ENCODE assay signal across 16 mouse cellular contexts in genomic region chr11:26108647-26109046, GRCm38 (mm10).
DNase-seq lines count a peak whose midpoint lies in the region; ATAC-seq and TF ChIP-seq lines count a peak whose summit lies in the region.
"Had no signal": no experiment of that assay in that cellular context is flagged by ENCODE, and none has a peak within 500 bp of the region (broad histone marks: within the 10 kb centered on the region; RNA-seq: fewer than 3 reads in every experiment).

No protein-coding gene starts in this region.

- H3K4me1 ChIP-seq in hindbrain, embryonic 14.5 days (replicated peaks; ENCODE audit: control insufficient read depth, insufficient read depth, low read length): peaks cover 4% of the 10 kb centered on the region; the same call in 1 of the 2 replicates
- peaks cover 5% of the 10 kb centered on the region; the same call in 1 of the 2 replicates for H3K4me1 ChIP-seq in hindbrain, embryonic 13.5 days (replicated peaks)
- H3K4me1 ChIP-seq in forebrain, embryonic 13.5 days: peaks cover 29% of the 10 kb centered on the region
- H3K4me1 ChIP-seq in liver, postnatal 0 days (ENCODE audit: insufficient read depth): no peaks in the 10 kb centered on the region
- H3K4me1 ChIP-seq: heart, embryonic 10.5 days; stomach, embryonic 15.5 days had no signal

- TF ChIP-seq EP300 in liver, postnatal 0 days (IDR thresholded peaks at IDR 0.05; ENCODE audit: low read depth): no peak

- H3K4me2 ChIP-seq in hindbrain, embryonic 14.5 days (replicated peaks): no peak overlapping the region
- H3K4me2 ChIP-seq in hindbrain, embryonic 13.5 days: no peak overlapping the region
- no peak overlapping the region for H3K4me2 ChIP-seq in forebrain, embryonic 13.5 days
- H3K4me2 ChIP-seq in liver, postnatal 0 days (ENCODE audit: low read depth, low read length): no peak overlapping the region
- H3K4me2 ChIP-seq: stomach, embryonic 15.5 days had no signal

- no peak for TF ChIP-seq POLR2A in brain, embryonic 14.5 days (IDR thresholded peaks at IDR 0.05; ENCODE audit: borderline replicate concordance, extremely low read depth, insufficient read depth, insufficient read length, poor library complexity, severe bottlenecking)

- H3K4me3 ChIP-seq in hindbrain, embryonic 14.5 days (replicated peaks; ENCODE audit: low read length): no peak overlapping the region
- no peak overlapping the region for H3K4me3 ChIP-seq in hindbrain, embryonic 13.5 days
- no peak overlapping the region for H3K4me3 ChIP-seq in forebrain, embryonic 13.5 days
- H3K4me3 ChIP-seq in liver, postnatal 0 days (ENCODE audit: low read depth, low read length): no peak overlapping the region
- H3K4me3 ChIP-seq: heart, embryonic 10.5 days; stomach, embryonic 15.5 days had no signal

- no peak overlapping the region for H3K27ac ChIP-seq in hindbrain, embryonic 14.5 days
- no peak overlapping the region for H3K27ac ChIP-seq in hindbrain, embryonic 13.5 days
- H3K27ac ChIP-seq in forebrain, embryonic 13.5 days: no peak overlapping the region
- H3K27ac ChIP-seq in liver, postnatal 0 days (ENCODE audit: low read depth): no peak overlapping the region
- H3K27ac ChIP-seq: heart, embryonic 10.5 days; stomach, embryonic 15.5 days had no signal

- no peaks in the 10 kb centered on the region for H3K9me3 ChIP-seq in hindbrain, embryonic 14.5 days (ENCODE audit: control insufficient read depth, low read length)
- H3K9me3 ChIP-seq in hindbrain, embryonic 13.5 days: no peaks in the 10 kb centered on the region
- H3K9me3 ChIP-seq in forebrain, embryonic 13.5 days (replicated peaks): no peaks in the 10 kb centered on the region
- H3K9me3 ChIP-seq in liver, postnatal 0 days (ENCODE audit: low read length): no peaks in the 10 kb centered on the region
- H3K9me3 ChIP-seq: heart, embryonic 10.5 days; stomach, embryonic 15.5 days had no signal

- no peaks in the 10 kb centered on the region for H3K27me3 ChIP-seq in hindbrain, embryonic 14.5 days (ENCODE audit: control insufficient read depth, insufficient read depth, low read length)
- no peaks in the 10 kb centered on the region for H3K27me3 ChIP-seq in hindbrain, embryonic 13.5 days
- H3K27me3 ChIP-seq in forebrain, embryonic 13.5 days: no peaks in the 10 kb centered on the region
- no peaks in the 10 kb centered on the region for H3K27me3 ChIP-seq in liver, postnatal 0 days (ENCODE audit: insufficient read depth, low read length)
- H3K27me3 ChIP-seq: stomach, embryonic 15.5 days had no signal

- no peak for TF ChIP-seq CTCF in brain, embryonic 14.5 days (IDR thresholded peaks at IDR 0.05; ENCODE audit: borderline replicate concordance, extremely low read depth, insufficient read depth, insufficient read length)
- TF ChIP-seq CTCF in liver, postnatal 0 days (IDR thresholded peaks at IDR 0.05; ENCODE audit: low read depth): no peak

- H3K36me3 ChIP-seq in hindbrain, embryonic 14.5 days (replicated peaks; ENCODE audit: control insufficient read depth, insufficient read depth): no peaks in the 10 kb centered on the region
- H3K36me3 ChIP-seq in hindbrain, embryonic 13.5 days: no peaks in the 10 kb centered on the region
- H3K36me3 ChIP-seq in forebrain, embryonic 13.5 days (ENCODE audit: poor library complexity, severe bottlenecking): no peaks in the 10 kb centered on the region
- H3K36me3 ChIP-seq in liver, postnatal 0 days (replicated peaks; ENCODE audit: insufficient read depth, low read length): no peaks in the 10 kb centered on the region
- H3K36me3 ChIP-seq: heart, embryonic 10.5 days; stomach, embryonic 15.5 days had no signal

- DNase-seq in hindbrain, embryonic 14.5 days (ENCODE audit: low spot score): no peak
- peak; percentile 87 for DNase-seq in brain, embryonic 14.5 days (ENCODE audit: low read depth)
- peak; percentile 12 for DNase-seq in mesoderm, embryonic 11.5 days (ENCODE audit: low read depth, low spot score)
- no peak for DNase-seq in urinary bladder, adult 18-20 months (ENCODE audit: low spot score in 2 of 2)
- DNase-seq in liver, postnatal 0 days: no peak
- DNase-seq: gastrocnemius, postnatal 36 days; kidney, adult 18-20 months; kidney, postnatal 14 days; layer of hippocampus, adult 9-11 months; liver; lung, adult 2 months had no signal

- no peak overlapping the region for H3K9ac ChIP-seq in hindbrain, embryonic 14.5 days
- no peak overlapping the region for H3K9ac ChIP-seq in hindbrain, embryonic 13.5 days
- H3K9ac ChIP-seq in forebrain, embryonic 13.5 days: no peak overlapping the region
- no peak overlapping the region for H3K9ac ChIP-seq in liver, postnatal 0 days (replicated peaks)
- H3K9ac ChIP-seq: stomach, embryonic 15.5 days had no signal

- WGBS in hindbrain, embryonic 14.5 days: 88% methylated on average over 1 of the region's 1 CpGs
- WGBS in hindbrain, embryonic 13.5 days: 80% methylated on average over 1 of the region's 1 CpGs
- 19% methylated on average over 1 of the region's 1 CpGs for WGBS in forebrain, embryonic 13.5 days
- 53% methylated on average over 1 of the region's 1 CpGs for WGBS in liver, postnatal 0 days (ENCODE audit: insufficient replicate concordance)

- 0 out of 2 replicates have a peak, but pooled peaks have one; percentile 27 for ATAC-seq in hindbrain, embryonic 14.5 days (ENCODE audit: low FRiP score)
- no peak for ATAC-seq in hindbrain, embryonic 13.5 days (ENCODE audit: low FRiP score)
- ATAC-seq in forebrain, embryonic 13.5 days: peak; percentile 78
- ATAC-seq in liver, postnatal 0 days: no peak
- ATAC-seq: CD4-positive, CD25-positive, alpha-beta regulatory T cell, adult 4 months had no signal

Comparison
In these comparisons a context has a peak if more than half of its experiments do, and no peak if none do; other contexts are left out.
1. ATAC-seq: peak in hindbrain, embryonic 14.5 days (single experiment) and forebrain, embryonic 13.5 days (single experiment); none in hindbrain, embryonic 13.5 days (single experiment) and liver, postnatal 0 days (single experiment).
2. DNase-seq: peak in brain, embryonic 14.5 days (single experiment) and mesoderm, embryonic 11.5 days (single experiment); none in hindbrain, embryonic 14.5 days (single experiment), urinary bladder, adult 18-20 months (0 of 2) and liver, postnatal 0 days (single experiment).